Mouse (Mus musculus) adrenal gland, postnatal 4 days (tissue): ENCODE data around the gene Limd1. TPM values are rescaled to one million over a fixed set of nuclear protein-coding genes. Genes with fewer than 3 reads are reported as not detected.
A peak's percentile ranks its signal among the peaks of the same experiment; 100 is the strongest.

Experiments used
- DNase-seq, 2 experiments: peaks; one replicate each; pipeline ENCODE4 v3.0.0; 2021 to 2022; ENCODE audit warnings: low spot score in 2 of 2, mixed read lengths in 2 of 2
- total RNA-seq, 2 experiments: library from RNA; stranded (reverse); gene quantifications; 2 replicates each; pipeline ENCODE4 v1.2.3; 2021

Gene Limd1
- total RNA-seq, 2 experiments from 2014 or later: 41.7 to 47.3 TPM

GRCm38 (mm10) chr9:123510926-123511325, 32.4 kb downstream of the Limd1 start:
- no peak for DNase-seq

DNA sequence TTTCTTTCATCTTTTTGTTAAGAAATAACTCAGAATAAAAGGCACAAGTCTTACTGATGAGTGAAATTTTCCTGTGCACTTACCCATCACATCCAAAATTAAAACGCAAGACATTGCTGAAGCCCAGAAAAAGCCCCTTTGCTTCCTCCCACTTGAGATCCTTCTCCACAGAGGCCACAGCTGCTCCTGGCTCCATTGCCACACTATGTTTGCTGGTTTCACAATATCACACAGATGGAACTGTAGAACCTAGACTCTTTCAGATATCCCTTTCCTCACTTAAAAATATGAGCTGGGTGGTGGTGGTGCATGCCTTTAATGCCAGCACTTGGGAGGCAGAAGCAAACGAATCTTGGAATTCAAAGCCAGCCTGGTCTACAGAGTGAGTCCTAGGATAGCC, 34.0 kb downstream of the Limd1 start:
- no peak for DNase-seq

- DNase-seq: no peak
These were observed 36.6 kb downstream of the Limd1 start for GRCm38 (mm10) chr9:123515087-123515486.

GRCm38 (mm10) chr9:123516641-123517385, 38.3 kb downstream of the Limd1 start:
- no peak for DNase-seq

DNA sequence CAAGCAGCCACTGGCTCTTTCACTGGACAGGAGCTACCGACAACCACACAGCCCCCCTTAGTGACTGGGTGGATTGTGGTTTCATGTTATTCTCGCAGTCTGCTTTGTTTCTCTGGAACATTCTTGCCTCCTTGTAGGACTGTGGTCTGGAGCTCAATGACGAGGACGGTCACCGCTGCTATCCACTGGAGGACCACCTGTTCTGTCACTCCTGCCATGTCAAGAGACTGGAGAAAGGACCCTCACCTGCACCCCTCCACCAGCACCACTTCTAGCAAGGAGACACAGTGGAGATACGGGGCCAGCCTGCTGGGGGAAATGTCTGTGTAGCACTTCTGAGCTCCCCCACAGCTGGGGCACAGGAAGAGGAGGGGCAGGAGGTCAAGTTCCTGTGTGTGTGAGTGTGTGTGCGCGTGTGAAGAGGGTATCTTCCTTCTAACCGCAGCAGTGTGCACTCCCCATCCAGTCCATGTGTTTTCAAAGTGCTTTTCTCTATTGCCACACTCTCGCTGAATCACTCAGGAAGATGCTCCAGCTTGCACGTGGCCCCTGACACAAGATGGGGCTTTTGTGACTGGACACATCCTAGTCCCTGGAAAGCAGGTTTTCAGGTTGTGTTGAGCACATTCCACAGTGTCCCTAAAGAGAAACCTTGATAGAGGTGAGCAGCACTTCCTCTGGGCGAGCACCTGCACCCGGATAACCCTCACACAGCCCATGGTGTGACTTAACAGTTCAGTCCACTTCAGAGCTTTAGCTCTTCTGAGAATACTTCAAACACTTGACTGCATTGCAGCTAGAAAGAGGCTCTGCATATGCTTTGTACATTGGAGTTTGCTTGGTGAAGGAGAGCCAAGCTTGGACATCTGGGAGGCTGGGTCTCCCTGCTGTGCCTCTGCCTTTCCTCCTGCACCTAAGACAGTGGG, 40.7 kb downstream of the Limd1 start:
- DNase-seq: no peak

DNA sequence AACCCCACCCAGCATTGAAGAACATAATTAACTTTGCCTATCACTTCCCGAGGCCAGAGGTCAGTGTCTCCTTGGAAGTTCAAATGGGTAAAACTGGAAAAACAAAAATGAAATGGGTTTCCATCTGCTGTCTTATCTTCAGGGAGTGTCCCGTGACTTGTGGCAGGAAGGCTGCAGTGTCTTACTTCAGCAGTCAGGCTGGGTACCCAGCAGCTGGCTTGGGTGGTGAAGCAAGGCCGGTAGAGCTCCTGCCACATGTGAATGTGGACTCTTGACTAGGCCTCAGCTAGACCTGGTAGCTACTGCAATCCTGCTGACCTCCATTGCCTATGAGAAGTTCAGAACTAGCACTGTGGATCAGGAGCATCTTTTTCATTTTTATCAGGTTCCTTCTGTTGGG, 42.2 kb downstream of the Limd1 start:
- DNase-seq: no peak

- DNase-seq: no peak
These were observed 45.2 kb downstream of the Limd1 start for GRCm38 (mm10) chr9:123523676-123524075.

DNA sequence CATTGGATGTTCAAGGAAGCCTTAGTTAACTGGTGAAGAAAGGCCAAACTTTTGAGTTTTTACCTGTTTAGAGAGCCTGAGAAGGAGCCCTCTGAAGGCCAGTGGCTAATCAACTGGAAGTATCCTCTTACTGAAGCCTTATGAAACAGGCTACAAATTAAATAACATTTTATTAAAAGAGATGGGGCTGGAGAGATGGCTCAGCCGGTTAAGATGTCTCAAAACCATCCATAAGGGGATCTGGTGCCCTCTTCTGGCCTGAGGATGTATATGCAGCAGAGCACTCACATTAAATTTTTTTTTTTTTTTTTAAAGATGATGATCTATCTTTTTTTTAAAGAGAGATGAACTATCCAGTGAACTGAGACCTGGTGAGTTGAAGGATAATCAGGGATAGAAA, 46.6 kb downstream of the Limd1 start:
- peak in 1 of 2 experiments; percentile 19 for DNase-seq

GRCm38 (mm10) chr9:123526502-123526901, 48.0 kb downstream of the Limd1 start:
- DNase-seq: no peak

DNA sequence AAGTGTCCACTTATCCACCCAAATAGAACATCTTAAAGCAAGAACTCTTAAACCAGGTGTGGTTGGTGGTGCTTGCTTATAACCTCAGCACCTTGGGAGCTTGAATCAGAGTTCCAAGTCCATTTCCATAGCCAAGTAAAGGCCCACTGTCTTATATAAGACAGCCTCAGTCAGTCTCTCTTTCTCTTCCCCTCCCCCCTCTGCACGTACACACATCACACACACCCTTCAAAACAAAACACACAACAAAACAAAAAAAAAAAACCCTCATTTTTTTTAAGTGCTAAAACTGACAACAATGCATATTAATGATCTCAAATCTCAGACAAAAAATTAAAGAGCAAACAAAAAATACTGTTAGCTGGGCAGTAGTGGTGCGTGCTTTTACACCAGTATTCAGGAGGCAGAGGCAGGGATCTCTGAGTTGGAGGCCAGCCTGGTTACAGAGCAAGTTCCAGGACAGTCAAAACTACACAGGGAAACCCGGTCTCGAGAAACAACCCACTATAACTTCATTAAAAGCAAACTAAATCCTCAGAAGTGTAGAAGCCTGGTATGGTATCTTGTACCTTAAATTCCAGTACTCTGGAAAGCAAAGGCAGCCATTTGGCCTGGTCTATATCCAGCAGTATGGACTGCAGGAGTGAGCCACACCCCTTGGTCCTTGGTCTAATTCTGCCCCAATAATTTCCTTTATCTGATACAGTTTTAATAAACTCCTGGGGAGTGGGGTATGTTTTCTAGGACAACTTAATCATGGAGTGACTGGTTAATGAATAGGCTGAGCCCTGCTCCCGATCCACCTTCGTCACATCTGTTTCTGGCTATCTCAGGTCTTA, 49.8 kb downstream of the Limd1 start:
- DNase-seq: no peak

- DNase-seq: peak in 1 of 2 experiments; percentile 15
These were observed 50.4 kb downstream of the Limd1 start for GRCm38 (mm10) chr9:123528926-123529295.

DNA sequence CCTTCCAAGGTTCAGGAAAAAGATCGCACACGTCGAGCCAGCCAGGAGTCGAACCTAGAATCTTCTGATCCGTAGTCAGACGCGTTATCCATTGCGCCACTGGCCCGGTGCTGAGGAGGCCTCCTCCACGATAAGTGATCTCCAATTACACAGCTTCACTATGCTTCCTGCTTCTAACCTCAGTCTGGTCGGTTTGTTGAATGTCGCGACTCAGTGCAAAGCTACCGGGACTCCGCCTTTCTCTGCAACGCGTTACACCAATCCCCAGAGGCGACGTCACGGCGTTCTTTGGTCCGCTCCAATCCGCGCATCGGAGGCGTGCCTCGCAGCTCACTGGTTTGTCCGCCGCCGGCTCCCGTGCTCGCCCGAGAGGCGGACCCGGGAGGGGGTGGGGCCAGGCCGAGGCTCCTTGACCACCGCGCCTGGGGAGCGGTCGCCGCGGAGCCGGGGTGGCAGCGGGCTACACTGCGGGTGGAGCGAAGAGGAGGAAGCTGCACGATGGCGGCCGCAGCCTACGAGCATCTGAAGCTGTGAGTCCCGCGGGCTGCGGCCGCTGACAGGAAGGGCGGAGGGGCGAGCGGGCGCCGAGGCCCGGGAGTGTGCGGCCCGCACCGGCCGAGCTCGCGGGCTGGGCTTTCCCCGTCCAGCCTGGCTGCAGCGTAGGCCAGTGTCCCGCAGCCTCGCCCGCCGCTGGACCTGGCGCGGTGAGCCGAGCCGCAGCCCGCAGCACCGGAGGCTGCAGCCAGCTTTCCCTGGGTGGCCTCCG, 51.1 kb downstream of the Limd1 start, which contains the start of gene Sacm1l:
Gene Sacm1l, plus strand, starts transcription at position 368 of the 766 bp plus-strand sequence.
- DNase-seq: peak; percentile 92 to 94

DNA sequence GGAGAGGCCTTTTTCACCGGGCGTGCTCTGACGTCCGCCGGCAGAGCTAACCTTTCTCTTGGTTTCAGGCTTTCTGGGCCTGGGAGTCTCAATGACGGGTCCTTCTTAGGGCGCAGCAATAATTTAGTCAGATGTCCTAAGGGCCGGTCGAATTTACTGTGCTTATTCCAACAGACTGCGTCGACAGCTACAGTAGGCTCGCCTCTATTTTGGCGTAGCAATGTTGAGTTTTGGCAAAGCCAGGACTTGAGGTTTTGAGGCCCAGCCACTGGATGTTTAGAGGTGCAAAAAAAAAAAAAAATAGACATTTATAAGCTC, 51.6 kb downstream of the Limd1 start:
- DNase-seq: peak in 1 of 2 experiments; percentile 15

GRCm38 (mm10) chr9:123530566-123531130, 52.1 kb downstream of the Limd1 start:
- no peak for DNase-seq

GRCm38 (mm10) chr9:123531234-123531633, 52.7 kb downstream of the Limd1 start:
- DNase-seq: no peak

- no peak for DNase-seq
These were observed 58.1 kb downstream of the Limd1 start for GRCm38 (mm10) chr9:123536613-123537012.

- DNase-seq: no peak
These were observed 59.7 kb downstream of the Limd1 start for GRCm38 (mm10) chr9:123538189-123538588.

DNA sequence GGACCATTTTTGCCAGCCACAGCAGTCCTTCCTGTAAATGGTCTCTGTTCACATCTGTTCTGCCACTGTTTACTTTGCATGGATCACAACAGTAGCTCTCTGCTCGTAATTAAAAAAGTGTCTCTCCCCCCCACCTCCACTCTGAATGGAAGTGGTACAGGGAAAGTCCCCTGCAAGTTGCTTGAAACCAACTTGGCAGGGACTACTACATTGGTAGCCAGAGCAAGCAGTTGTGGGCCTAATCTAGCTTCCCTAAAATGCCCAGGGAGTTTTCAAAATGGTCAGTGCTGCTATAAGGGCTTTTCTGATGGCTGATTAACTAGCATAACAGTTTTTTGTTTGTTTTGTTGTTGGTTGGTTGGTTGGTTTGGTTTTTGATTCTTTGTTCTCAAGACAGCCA, 60.6 kb downstream of the Limd1 start:
- DNase-seq: no peak

- DNase-seq: no peak
These were observed 61.3 kb downstream of the Limd1 start for GRCm38 (mm10) chr9:123539823-123540222.

DNA sequence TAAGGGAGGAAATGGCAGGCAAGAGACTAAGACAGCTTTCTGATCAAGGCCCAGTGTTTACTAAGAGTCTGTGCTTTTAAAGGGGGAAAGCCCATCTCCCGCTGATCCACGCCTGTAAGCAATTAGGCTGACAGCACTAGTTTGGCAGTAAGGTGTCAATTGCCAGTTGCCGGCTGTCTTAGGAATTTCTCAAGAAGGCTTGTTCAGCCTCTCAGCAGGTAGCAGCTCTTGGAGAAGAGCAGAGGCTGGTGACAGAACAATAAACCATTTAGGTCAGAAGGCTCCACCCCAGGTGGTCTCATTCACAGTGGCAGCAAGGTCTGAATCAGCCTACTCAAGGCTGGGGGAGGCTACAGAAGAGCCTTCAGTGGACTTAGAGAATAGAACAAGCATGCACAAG, 76.1 kb downstream of the Limd1 start:
- no peak for DNase-seq
